Mouse (Mus musculus): ENCODE measurements around the gene Ccdc122. TPM values are rescaled to one million over a fixed set of nuclear protein-coding genes. Genes with fewer than 3 reads are reported as not detected.
"Not testable (repeated sequence)": the region's sequence is repeated elsewhere in the genome, so short reads cannot be mapped to it uniquely, and the experiment has no call there.

Ccdc122 gene
- 4.7 TPM in 2 replicates for polyA plus RNA-seq (2015; fragmentation: Nextera tagmentation; extraction: Ambion mirVana)

GRCm38 (mm10) chr14:77036226-77037046, at the start of gene Ccdc122, which contains the start of gene Lacc1:
Ccdc122 (plus strand) TSS chr14:77036772.
Lacc1 (minus strand) TSS chr14:77036904.
- Histone ChIP-seq H3K4me1 (peaks cover 26% of the 10 kb centered on the region), H3K9me3 (no peaks in the 10 kb centered on the region), H3K4me2 (peak within 1 kb of the TSS; percentile 85), H3K9ac (peak within 1 kb of the TSS; percentile 81), H3K4me3 (peak within 1 kb of the TSS; percentile 82), H3K27me3 (no peaks in the 10 kb centered on the region), H3K36me3 (no peaks in the 10 kb centered on the region), H3K27ac (0 out of 2 replicates have a peak within 1 kb of the TSS, but pooled peaks have one; percentile 5)
- WGBS: under 1% methylated on average over 81 of the region's 86 CpGs
- ATAC-seq (ENCODE audit: borderline replicate concordance, extremely low read depth, low FRiP score, low TSS enrichment): peak; percentile 80

GRCm38 (mm10) chr14:76990351-76990750, 46.2 kb upstream of the Ccdc122 start:
- H3K27ac ChIP-seq; H3K4me2 ChIP-seq; H3K4me1 ChIP-seq; H3K9me3 ChIP-seq; ATAC-seq (ENCODE audit: borderline replicate concordance, extremely low read depth, low FRiP score, low TSS enrichment); H3K9ac ChIP-seq; H3K36me3 ChIP-seq; H3K27me3 ChIP-seq; H3K4me3 ChIP-seq: not testable (repeated sequence)
- 89% methylated on average over 2 of the region's 2 CpGs for WGBS

- Histone ChIP-seq H3K27me3 (no peaks in the 10 kb centered on the region), H3K36me3 (no peaks in the 10 kb centered on the region), H3K4me1 (peaks cover 14% of the 10 kb centered on the region), H3K9ac (no peak overlapping the region), H3K4me3 (no peak overlapping the region), H3K27ac (peak overlapping the region; percentile 32; the same call in 1 of the 2 replicates), H3K9me3 (no peaks in the 10 kb centered on the region), H3K4me2 (no peak overlapping the region)
- ATAC-seq (ENCODE audit: borderline replicate concordance, extremely low read depth, low FRiP score, low TSS enrichment): no peak
- WGBS: 30% methylated on average over 8 of the region's 8 CpGs
Observed at GRCm38 (mm10) chr14:77004740-77005139, 31.8 kb upstream of the Ccdc122 start.

GRCm38 (mm10) chr14:77005566-77005965, 31.0 kb upstream of the Ccdc122 start:
- Histone ChIP-seq H3K9me3 (no peaks in the 10 kb centered on the region), H3K9ac (no peak overlapping the region), H3K4me2 (no peak overlapping the region), H3K36me3 (no peaks in the 10 kb centered on the region), H3K27ac (no peak overlapping the region), H3K4me1 (peaks cover 14% of the 10 kb centered on the region), H3K27me3 (no peaks in the 10 kb centered on the region), H3K4me3 (no peak overlapping the region)
- WGBS: 42% methylated on average over 5 of the region's 5 CpGs
- ATAC-seq (ENCODE audit: borderline replicate concordance, extremely low read depth, low FRiP score, low TSS enrichment): no peak

- Histone ChIP-seq H3K27me3 (no peaks in the 10 kb centered on the region), H3K4me2 (no peak overlapping the region), H3K27ac (no peak overlapping the region), H3K4me1 (peaks cover 17% of the 10 kb centered on the region), H3K36me3 (no peaks in the 10 kb centered on the region), H3K9ac (no peak overlapping the region), H3K9me3 (no peaks in the 10 kb centered on the region), H3K4me3 (no peak overlapping the region)
- no peak for ATAC-seq (ENCODE audit: borderline replicate concordance, extremely low read depth, low FRiP score, low TSS enrichment)
- 9% methylated on average over 3 of the region's 3 CpGs for WGBS
Observed at GRCm38 (mm10) chr14:77008238-77008637, 28.3 kb upstream of the Ccdc122 start.

- Histone ChIP-seq H3K9me3 (no peaks in the 10 kb centered on the region), H3K4me3 (no peak overlapping the region), H3K4me1 (0 out of 2 replicates have a peak, but pooled peaks cover 3% of the 10 kb centered on the region), H3K27ac (no peak overlapping the region), H3K4me2 (no peak overlapping the region), H3K27me3 (no peaks in the 10 kb centered on the region), H3K36me3 (no peaks in the 10 kb centered on the region), H3K9ac (no peak overlapping the region)
- no peak for ATAC-seq (ENCODE audit: borderline replicate concordance, extremely low read depth, low FRiP score, low TSS enrichment)
- WGBS: 3% methylated on average over 3 of the region's 3 CpGs
Observed at GRCm38 (mm10) chr14:77011804-77012203, 24.8 kb upstream of the Ccdc122 start.

GRCm38 (mm10) chr14:77016783-77017182, 19.8 kb upstream of the Ccdc122 start:
- H3K9me3 ChIP-seq; H3K4me3 ChIP-seq; H3K4me1 ChIP-seq; H3K4me2 ChIP-seq; H3K36me3 ChIP-seq; H3K27me3 ChIP-seq; ATAC-seq (ENCODE audit: borderline replicate concordance, extremely low read depth, low FRiP score, low TSS enrichment); H3K9ac ChIP-seq; H3K27ac ChIP-seq: not testable (repeated sequence)
- WGBS: 41% methylated on average over 12 of the region's 12 CpGs

GRCm38 (mm10) chr14:77017211-77017610, 19.4 kb upstream of the Ccdc122 start:
- Histone ChIP-seq H3K4me3 (no peak overlapping the region), H3K27me3 (no peaks in the 10 kb centered on the region), H3K4me2 (no peak overlapping the region), H3K9ac (no peak overlapping the region), H3K36me3 (no peaks in the 10 kb centered on the region), H3K27ac (no peak overlapping the region), H3K9me3 (no peaks in the 10 kb centered on the region), H3K4me1 (0 out of 2 replicates have a peak, but pooled peaks cover 3% of the 10 kb centered on the region)
- ATAC-seq (ENCODE audit: borderline replicate concordance, extremely low read depth, low FRiP score, low TSS enrichment): no peak
- WGBS: 64% methylated on average over 6 of the region's 6 CpGs

GRCm38 (mm10) chr14:77024499-77024898, 12.1 kb upstream of the Ccdc122 start:
- Histone ChIP-seq H3K27me3 (no peaks in the 10 kb centered on the region), H3K4me2 (no peak overlapping the region), H3K4me1 (no peaks in the 10 kb centered on the region), H3K27ac (no peak overlapping the region), H3K9me3 (no peaks in the 10 kb centered on the region), H3K9ac (no peak overlapping the region), H3K4me3 (no peak overlapping the region), H3K36me3 (peaks cover 11% of the 10 kb centered on the region; the same call in 1 of the 2 replicates)
- 83% methylated on average over 3 of the region's 3 CpGs for WGBS
- no peak for ATAC-seq (ENCODE audit: borderline replicate concordance, extremely low read depth, low FRiP score, low TSS enrichment)

- no peak overlapping the region for H3K4me2 ChIP-seq
- peaks cover 11% of the 10 kb centered on the region; the same call in 1 of the 2 replicates for H3K36me3 ChIP-seq
- H3K9me3 ChIP-seq: no peaks in the 10 kb centered on the region
- peaks cover 11% of the 10 kb centered on the region for H3K4me1 ChIP-seq
- H3K27me3 ChIP-seq: no peaks in the 10 kb centered on the region
- H3K9ac ChIP-seq: no peak overlapping the region
- no peak overlapping the region for H3K27ac ChIP-seq
- no peak overlapping the region for H3K4me3 ChIP-seq
- WGBS: 50% methylated on average over 5 of the region's 5 CpGs
- no peak for ATAC-seq (ENCODE audit: borderline replicate concordance, extremely low read depth, low FRiP score, low TSS enrichment)
Observed at GRCm38 (mm10) chr14:77029319-77030054, 7.1 kb upstream of the Ccdc122 start.

- Histone ChIP-seq H3K4me2 (no peak overlapping the region), H3K9me3 (no peaks in the 10 kb centered on the region), H3K4me1 (peaks cover 17% of the 10 kb centered on the region), H3K27ac (no peak overlapping the region), H3K9ac (no peak overlapping the region), H3K36me3 (peaks cover 11% of the 10 kb centered on the region; the same call in 1 of the 2 replicates), H3K4me3 (no peak overlapping the region), H3K27me3 (no peaks in the 10 kb centered on the region)
- no peak for ATAC-seq (ENCODE audit: borderline replicate concordance, extremely low read depth, low FRiP score, low TSS enrichment)
- 86% methylated on average over 5 of the region's 5 CpGs for WGBS
Observed at GRCm38 (mm10) chr14:77030808-77031207, 5.8 kb upstream of the Ccdc122 start.

GRCm38 (mm10) chr14:77032433-77032832, 4.1 kb upstream of the Ccdc122 start:
- H3K4me3 ChIP-seq: no peak overlapping the region
- peaks cover 25% of the 10 kb centered on the region for H3K4me1 ChIP-seq
- H3K27ac ChIP-seq: peak overlapping the region; percentile 56
- ATAC-seq (ENCODE audit: borderline replicate concordance, extremely low read depth, low FRiP score, low TSS enrichment): no peak
- 55% methylated on average over 5 of the region's 5 CpGs for WGBS
- H3K9ac ChIP-seq: no peak overlapping the region
- no peaks in the 10 kb centered on the region for H3K27me3 ChIP-seq
- no peaks in the 10 kb centered on the region for H3K9me3 ChIP-seq
- no peak overlapping the region for H3K4me2 ChIP-seq
- H3K36me3 ChIP-seq: peaks cover 7% of the 10 kb centered on the region; the same call in 1 of the 2 replicates

Data from lung, embryonic 15.5 days (tissue).